Mouse (Mus musculus) kidney, postnatal 0 days (tissue): ENCODE measurements around the gene Surf6. TPM values are rescaled to one million over a fixed set of nuclear protein-coding genes. Genes with fewer than 3 reads are reported as not detected.

Experiments used
- ATAC-seq: fragments of 200-750 bp; cut with Nextera tagmentation; replicated peaks from 2 replicates; pipeline ENCODE4 v1.8.0; 2017; ENCODE audit warnings: low read depth, moderate number of reproducible peaks, moderate TSS enrichment, moderate library complexity; ENCODE audit not compliant: low FRiP score
- DNase-seq: peaks from one replicate; pipeline ENCODE4 v3.0.0-alpha.2; 2016; ENCODE audit warnings: low spot score
- H3K27ac ChIP-seq: fragments of 300-500 bp; sonication (generic); 2 replicates; pipeline ENCODE4 v1.5.1; 2014; ENCODE audit warnings: mild to moderate bottlenecking
- H3K27me3 ChIP-seq: fragments of 300-500 bp; sonication (generic); 2 replicates; pipeline ENCODE4 v1.6.1; 2014; ENCODE audit warnings: low read length, mixed read lengths; ENCODE audit not compliant: insufficient read depth
- H3K36me3 ChIP-seq: fragments of 300-500 bp; sonication (generic); 2 replicates; pipeline ENCODE4 v1.6.1; 2014; ENCODE audit warnings: low read length, mixed read lengths; ENCODE audit not compliant: insufficient read depth
- H3K4me1 ChIP-seq: fragments of 300-500 bp; sonication (generic); replicated peaks from 2 replicates; pipeline ENCODE4 v1.6.1; 2014; ENCODE audit warnings: antibody characterized with exemption, low read length, mixed read lengths; ENCODE audit not compliant: insufficient read depth
- H3K4me2 ChIP-seq: fragments of 300-500 bp; sonication (generic); 2 replicates; pipeline ENCODE4 v1.6.1; 2014; ENCODE audit warnings: mild to moderate bottlenecking, low read length, moderate library complexity, mixed read lengths
- H3K4me3 ChIP-seq: fragments of 300-500 bp; sonication (generic); replicated peaks from 2 replicates; pipeline ENCODE4 v1.5.1; 2014; ENCODE audit warnings: low read depth, low read length
- H3K9ac ChIP-seq: fragments of 300-500 bp; sonication (generic); 2 replicates; pipeline ENCODE4 v1.6.1; 2014; ENCODE audit warnings: low read depth, low read length
- H3K9me3 ChIP-seq: fragments of 300-500 bp; sonication (generic); replicated peaks from 2 replicates; pipeline ENCODE4 v1.6.1; 2016; ENCODE audit warnings: low read length, inconsistent platforms, mixed read lengths
- CTCF ChIP-seq: IDR thresholded peaks from 2 replicates; pipeline ENCODE4 v1.5.1; 2016; ENCODE audit warnings: antibody characterized with exemption, low read depth, mild to moderate bottlenecking, moderate library complexity
- WGBS: fragments of 180-500 bp; shearing (Covaris S2); extraction: QIAGEN DNeasy Blood & Tissue Kit; methylation state at CpG from one replicate; pipeline ENCODE4 v1.1.7; 2014; 5-methylcytosine and 5-hydroxymethylcytosine counted together
- polyA plus RNA-seq: library from polyadenylated mRNA; unstranded; fragments of >200 nt; fragmentation: Nextera tagmentation; extraction: Ambion mirVana; gene quantifications from 2 replicates; pipeline ENCODE4 v1.2.1, GENCODE M21; 2015

Surf6 gene
- polyA plus RNA-seq, 1 experiment from 2014 or later = 19.6 TPM

DNA sequence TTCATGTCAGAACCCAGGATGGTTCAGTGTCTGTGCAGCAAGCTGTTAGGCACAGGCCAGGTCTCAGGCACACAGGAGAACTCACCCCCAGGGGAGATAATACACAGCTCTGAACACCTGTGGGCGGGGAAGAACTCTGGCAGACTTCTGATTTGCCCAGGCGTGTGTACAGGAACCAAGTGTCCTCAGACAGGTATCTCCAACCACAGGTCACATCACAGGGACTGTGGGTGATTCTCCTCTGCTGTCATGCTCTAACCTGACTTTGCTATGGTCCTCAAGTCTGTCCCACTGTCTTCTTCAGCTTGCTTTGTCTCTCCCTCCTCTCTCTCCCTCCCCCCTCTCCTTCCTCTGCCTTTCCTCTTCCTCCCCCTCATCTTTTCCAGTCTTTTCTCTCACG, 37.8 kb downstream of the Surf6 start, which contains the start of gene Abo:
Gene Abo (minus strand): TSS at position 101 of the 400 bp plus-strand sequence.
- Histone ChIP-seq H3K36me3 (no peaks in the 10 kb centered on the region), H3K4me2 (no peak within 1 kb of the TSS), H3K27ac (no peak within 1 kb of the TSS), H3K9me3 (no peaks in the 10 kb centered on the region), H3K9ac (no peak within 1 kb of the TSS), H3K4me1 (no peaks in the 10 kb centered on the region), H3K27me3 (no peaks in the 10 kb centered on the region), H3K4me3 (no peak within 1 kb of the TSS)
- DNase-seq (no peak), ATAC-seq (no peak)
- WGBS = 64% methylated on average over 3 of the region's 3 CpGs
- TF ChIP-seq CTCF = no peak

DNA sequence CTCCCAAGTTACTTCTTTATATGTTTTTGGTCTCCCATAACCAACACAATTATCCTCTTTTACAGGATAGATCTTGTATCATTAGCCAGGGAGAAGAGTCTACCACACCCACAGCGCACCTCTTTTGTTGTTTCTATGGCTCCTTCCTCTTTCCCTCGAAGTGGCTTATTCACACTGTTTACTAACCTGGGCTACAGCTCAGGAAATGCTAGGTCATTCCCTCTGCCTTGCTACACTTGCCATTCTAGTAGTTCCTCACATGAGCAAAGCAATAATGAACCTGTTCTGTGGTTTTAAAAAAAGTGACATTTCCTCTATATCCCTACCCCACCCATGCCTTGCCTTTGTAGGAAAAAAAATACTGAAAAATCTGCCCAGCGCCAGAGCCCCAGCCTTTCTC, 39.8 kb downstream of the Surf6 start:
- no peak overlapping the region for H3K4me3 ChIP-seq
- no peak overlapping the region for H3K9ac ChIP-seq
- WGBS = 79% methylated on average over 3 of the region's 3 CpGs
- no peak for TF ChIP-seq CTCF
- DNase-seq (no peak), ATAC-seq (no peak)
- H3K36me3 ChIP-seq = no peaks in the 10 kb centered on the region
- no peaks in the 10 kb centered on the region for H3K4me1 ChIP-seq
- H3K27me3 ChIP-seq = no peaks in the 10 kb centered on the region
- H3K9me3 ChIP-seq = no peaks in the 10 kb centered on the region
- H3K4me2 ChIP-seq = no peak overlapping the region
- H3K27ac ChIP-seq = no peak overlapping the region

DNA sequence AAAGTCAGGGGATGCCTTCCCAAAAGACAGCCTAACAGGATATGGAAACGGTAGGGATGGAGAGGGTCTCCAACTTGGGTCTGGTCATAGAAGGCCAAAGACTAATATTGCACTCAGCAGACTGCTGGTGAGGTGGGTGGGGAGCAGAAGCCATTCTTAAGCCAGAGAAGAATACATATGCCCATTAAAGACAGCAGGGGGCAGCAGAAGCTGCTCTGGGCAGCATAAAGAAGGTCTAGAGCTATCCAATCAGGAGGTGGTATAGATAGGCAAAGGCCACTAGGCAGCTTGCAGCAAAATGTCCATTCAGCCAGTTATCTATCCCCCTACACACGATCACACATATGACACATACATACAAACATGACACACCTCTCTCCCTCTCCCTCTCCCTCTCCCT, 55.0 kb downstream of the Surf6 start:
- DNase-seq (peak; percentile 66), ATAC-seq (0 out of 2 replicates have a peak, but pooled peaks have one; percentile 43)
- H3K4me1 ChIP-seq = no peaks in the 10 kb centered on the region
- 70% methylated on average over 2 of the region's 2 CpGs for WGBS
- H3K27ac ChIP-seq = no peak overlapping the region
- no peak overlapping the region for H3K4me2 ChIP-seq
- TF ChIP-seq CTCF = peak; percentile 74
- H3K36me3 ChIP-seq = no peaks in the 10 kb centered on the region
- no peaks in the 10 kb centered on the region for H3K9me3 ChIP-seq
- no peaks in the 10 kb centered on the region for H3K27me3 ChIP-seq
- no peak overlapping the region for H3K9ac ChIP-seq
- no peak overlapping the region for H3K4me3 ChIP-seq

Other genes starting within 250 kb of the Surf6 start
- not detected in 2 replicates for gene Lcn4, start 231.6 kb downstream of the Surf6 start, polyA plus RNA-seq
- not detected in 2 replicates for gene Abo, start 37.9 kb downstream of the Surf6 start, polyA plus RNA-seq
- gene Med22, start 7.8 kb upstream of the Surf6 start, polyA plus RNA-seq = 38.6 and 42.2 TPM in 2 replicates
- gene Rpl7a, start 7.9 kb upstream of the Surf6 start, polyA plus RNA-seq = 668 and 686 TPM in 2 replicates
- 37.2 and 39.4 TPM in 2 replicates for gene Surf2, start 13.5 kb upstream of the Surf6 start, polyA plus RNA-seq
- gene Surf1, start 13.7 kb upstream of the Surf6 start, polyA plus RNA-seq = 62.5 and 64.1 TPM in 2 replicates
- 186 and 216 TPM in 2 replicates for gene Surf4, start 31.0 kb upstream of the Surf6 start, polyA plus RNA-seq
- gene Stkld1, start 31.2 kb upstream of the Surf6 start, polyA plus RNA-seq = 0.07 and 0.27 TPM in 2 replicates
- gene Rexo4, start 61.5 kb upstream of the Surf6 start, polyA plus RNA-seq = 34.3 TPM in 2 replicates
- gene Adamts13, start 70.5 kb upstream of the Surf6 start, polyA plus RNA-seq = 0.04 and 0.13 TPM in 2 replicates
- gene Cacfd1, start 107.0 kb upstream of the Surf6 start, polyA plus RNA-seq = 41.5 and 47.2 TPM in 2 replicates
- 0.49 and 0.51 TPM in 2 replicates for gene Slc2a6, start 125.1 kb upstream of the Surf6 start, polyA plus RNA-seq
- 0.11 TPM in 1 of 2 replicates, not detected in the other for gene Mymk, start 169.3 kb upstream of the Surf6 start, polyA plus RNA-seq
- gene Adamtsl2, start 176.5 kb upstream of the Surf6 start, polyA plus RNA-seq = 0.80 and 0.83 TPM in 2 replicates
- not detected in 2 replicates for gene Fam163b, start 239.6 kb upstream of the Surf6 start, polyA plus RNA-seq